Mouse (Mus musculus) adrenal gland, postnatal 10 days (tissue): ENCODE measurements at regions not wholly inside any gene's neighbourhood (a gene's known extent, or its start where the extent isn't known, plus 50 kb on each side); places are given as distances from the start of the nearest gene placed in this dataset.

Experiments
- DNase-seq: peaks from one replicate; pipeline ENCODE4 v3.0.0; 2021; ENCODE audit warnings: mixed read lengths

GRCm38 (mm10) chr13:101115296-101115695 is 282.1 kb upstream of the Slc30a5 start:
- no peak for DNase-seq

GRCm38 (mm10) chr13:101112176-101112575 is 278.9 kb upstream of the Slc30a5 start:
- no peak for DNase-seq

GRCm38 (mm10) chr13:101111773-101112172 is 278.5 kb upstream of the Slc30a5 start:
- DNase-seq: no peak

- DNase-seq: no peak
Measured at GRCm38 (mm10) chr13:101100621-101101020, 267.4 kb upstream of the Slc30a5 start.

- DNase-seq: no peak
Measured at GRCm38 (mm10) chr13:101096856-101097255, 263.6 kb upstream of the Slc30a5 start.

- no peak for DNase-seq
Measured at GRCm38 (mm10) chr13:101096221-101096620, 263.0 kb upstream of the Slc30a5 start.

GRCm38 (mm10) chr13:101095057-101095831 is 262.0 kb upstream of the Slc30a5 start:
- DNase-seq: no peak

GRCm38 (mm10) chr13:101092743-101093131 is 259.5 kb upstream of the Slc30a5 start:
- DNase-seq: no peak

GRCm38 (mm10) chr13:101092033-101092742 is 259.0 kb upstream of the Slc30a5 start:
- DNase-seq: peak; percentile 61

- no peak for DNase-seq
Measured at GRCm38 (mm10) chr13:101085182-101085581, 252.0 kb upstream of the Slc30a5 start.

GRCm38 (mm10) chr13:101084193-101084592 is 251.0 kb upstream of the Slc30a5 start:
- no peak for DNase-seq

GRCm38 (mm10) chr13:101083416-101083815 is 250.2 kb upstream of the Slc30a5 start:
- no peak for DNase-seq

GRCm38 (mm10) chr13:101068489-101068888 is 235.3 kb upstream of the Slc30a5 start:
- peak; percentile 17 for DNase-seq

- DNase-seq: peak; percentile 4
Measured at GRCm38 (mm10) chr13:101062582-101062981, 229.4 kb upstream of the Slc30a5 start.

- no peak for DNase-seq
Measured at GRCm38 (mm10) chr13:101061233-101062144, 228.3 kb upstream of the Slc30a5 start.

- no peak for DNase-seq
Measured at GRCm38 (mm10) chr13:101049511-101049910, 216.3 kb upstream of the Slc30a5 start.

GRCm38 (mm10) chr13:101032594-101032993 is 199.4 kb upstream of the Slc30a5 start:
- DNase-seq: peak; percentile 37

GRCm38 (mm10) chr13:101026043-101026442 is 192.8 kb upstream of the Slc30a5 start:
- DNase-seq: no peak

GRCm38 (mm10) chr13:101025488-101025887 is 192.3 kb upstream of the Slc30a5 start:
- DNase-seq: no peak

GRCm38 (mm10) chr13:101024971-101025370 is 191.7 kb upstream of the Slc30a5 start:
- no peak for DNase-seq

- no peak for DNase-seq
Measured at GRCm38 (mm10) chr13:101019272-101019676, 186.0 kb upstream of the Slc30a5 start.

GRCm38 (mm10) chr13:101017041-101017440 is 183.8 kb upstream of the Slc30a5 start:
- peak; percentile 12 for DNase-seq

- DNase-seq: no peak
Measured at GRCm38 (mm10) chr13:101016181-101016580, 183.0 kb upstream of the Slc30a5 start.
